Mouse (Mus musculus): ENCODE results near the gene Mrpl30.
A peak's percentile ranks its signal among the peaks of the same experiment; 100 is the strongest.

Mrpl30 gene

GRCm38 (mm10) chr1:37890025-37890652 lies at the start of gene Mrpl30, which contains the start of gene Mitd1:
Mrpl30 (plus strand) TSS chr1:37890477.
Mitd1 (minus strand) TSS chr1:37890411.
- DNase-seq (ENCODE audit: low read depth), result peak; percentile 92

DNA sequence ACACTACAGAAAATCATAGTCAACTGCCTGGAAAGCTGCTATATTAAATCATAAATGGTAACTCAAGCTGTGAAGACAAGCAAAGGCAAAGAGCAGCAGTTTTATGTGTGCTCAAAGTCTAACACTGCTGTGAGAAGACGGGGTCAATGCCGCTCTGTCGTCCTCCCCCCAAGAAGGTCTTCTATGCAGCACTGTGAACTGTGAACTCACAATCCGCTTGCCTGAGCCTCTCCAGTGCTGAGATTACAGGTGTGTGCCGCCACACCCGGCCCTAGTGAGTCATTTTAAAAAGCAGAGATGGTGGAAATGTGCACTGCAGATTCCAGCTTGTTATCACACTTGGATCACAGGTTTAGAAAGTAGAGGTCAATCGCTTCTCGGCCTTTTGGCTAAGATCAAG lies 43.4 kb upstream of the Mrpl30 start:
- no peak for DNase-seq (ENCODE audit: low read depth)

DNA sequence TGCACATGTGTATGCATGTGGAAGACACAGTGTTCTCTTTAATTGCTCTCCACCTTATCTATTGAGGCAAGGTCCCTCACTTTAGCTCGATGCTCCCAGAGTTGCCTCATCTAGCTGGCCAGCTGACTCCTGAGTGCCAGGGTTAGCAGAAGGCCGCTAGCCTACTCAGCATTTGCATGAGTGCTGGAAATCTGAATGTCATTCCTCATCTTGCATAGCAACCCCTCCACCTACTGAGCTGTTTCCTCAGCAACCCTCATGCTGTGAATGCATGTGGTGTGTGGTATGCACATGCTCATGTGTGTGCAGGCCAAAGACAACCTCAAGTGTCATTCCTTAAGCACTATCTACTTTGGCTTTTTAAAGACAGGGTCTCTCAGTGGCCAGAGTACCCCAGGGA lies 39.6 kb upstream of the Mrpl30 start:
- DNase-seq (ENCODE audit: low read depth), result no peak

DNA sequence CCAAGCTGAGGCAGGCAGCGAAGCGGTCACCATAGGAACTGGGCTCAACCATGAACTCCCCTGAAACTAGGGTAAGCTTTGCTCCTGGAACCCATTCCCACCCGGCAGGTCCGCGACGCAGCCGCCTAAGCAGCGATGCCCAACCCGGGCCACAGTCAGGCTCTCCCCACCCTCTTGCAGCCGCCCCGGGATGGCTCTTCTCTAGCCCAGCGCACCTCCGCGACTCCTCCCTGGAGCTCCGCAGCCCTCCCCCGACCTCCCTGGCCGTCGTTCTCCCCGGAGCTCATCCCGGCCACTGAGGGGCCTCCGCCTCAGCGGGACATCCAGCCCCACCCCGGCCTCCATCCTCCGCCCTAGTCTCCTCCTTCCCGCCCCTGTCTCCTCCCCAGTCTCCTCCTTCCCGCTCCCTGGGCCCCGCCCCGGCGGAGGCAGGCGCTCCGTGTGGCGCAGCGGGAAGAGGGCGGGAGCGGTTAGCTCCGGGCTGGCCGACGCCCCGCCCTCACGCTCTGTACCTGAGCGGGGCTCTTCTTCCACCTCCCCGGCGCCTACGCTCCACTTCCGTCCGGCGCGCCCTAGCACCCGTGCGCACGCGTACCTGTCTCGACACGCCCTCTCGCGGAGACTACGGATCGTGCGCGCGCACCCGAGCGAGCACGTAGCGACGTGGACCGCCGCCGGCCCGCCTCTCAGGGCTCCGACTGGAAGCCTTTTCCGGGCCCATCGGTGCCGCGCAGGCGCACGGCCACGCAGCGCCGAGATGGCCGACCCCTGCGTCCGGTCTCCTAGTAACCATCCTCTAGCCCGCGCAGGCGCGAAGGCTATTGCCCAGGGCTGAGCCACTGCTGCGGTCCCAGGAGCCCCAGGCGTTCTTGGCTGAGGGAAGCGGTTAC lies 25.5 kb upstream of the Mrpl30 start:
- DNase-seq (ENCODE audit: low read depth), result peak; percentile 99

DNA sequence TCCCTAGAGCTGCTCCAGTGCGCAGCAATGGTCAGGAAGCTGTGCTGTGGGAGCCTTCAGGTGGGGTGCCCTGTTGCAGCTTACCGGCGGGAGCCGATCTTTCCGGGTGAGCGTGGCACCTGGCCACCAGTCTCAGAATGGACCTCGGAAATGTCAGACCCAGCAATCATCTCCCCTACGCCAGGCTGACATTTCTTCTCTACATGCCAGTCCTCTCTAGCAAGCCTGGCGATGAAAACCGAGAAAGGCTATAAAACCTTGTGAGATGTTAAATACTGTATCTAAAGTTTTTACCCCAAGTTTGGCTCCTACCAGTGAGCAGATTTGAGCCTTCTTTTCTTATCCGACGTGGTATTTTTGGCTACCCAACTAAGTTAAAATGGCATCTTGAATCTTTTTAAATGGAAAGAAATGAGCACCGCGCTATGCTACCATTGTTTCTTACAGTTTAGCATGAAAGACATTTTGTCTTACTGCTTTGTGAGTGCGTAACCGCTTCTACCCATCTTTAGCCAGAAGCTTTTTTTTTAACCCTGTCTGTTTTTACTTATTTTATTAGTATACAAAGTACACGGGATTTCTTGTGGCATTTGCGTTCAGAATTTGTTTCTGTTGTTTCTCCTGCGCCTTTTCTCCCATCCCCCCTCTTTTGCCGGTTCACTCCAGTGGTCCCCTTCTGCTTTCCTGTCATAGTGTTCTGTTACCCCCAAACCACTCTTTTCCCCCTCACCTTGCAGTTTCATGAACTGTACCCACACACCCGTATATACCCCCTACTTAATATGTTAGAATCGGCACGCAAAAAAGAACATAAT lies 24.7 kb upstream of the Mrpl30 start:
- DNase-seq (ENCODE audit: low read depth), result no peak

- DNase-seq (ENCODE audit: low read depth), result no peak
These were observed 24.0 kb upstream of the Mrpl30 start, which contains the start of gene Tsga10 for GRCm38 (mm10) chr1:37866286-37866685. Tsga10 (minus strand) TSS chr1:37866429.

- DNase-seq (ENCODE audit: low read depth), result peak; percentile 89
These were observed 23.2 kb upstream of the Mrpl30 start for GRCm38 (mm10) chr1:37867056-37867455.

DNA sequence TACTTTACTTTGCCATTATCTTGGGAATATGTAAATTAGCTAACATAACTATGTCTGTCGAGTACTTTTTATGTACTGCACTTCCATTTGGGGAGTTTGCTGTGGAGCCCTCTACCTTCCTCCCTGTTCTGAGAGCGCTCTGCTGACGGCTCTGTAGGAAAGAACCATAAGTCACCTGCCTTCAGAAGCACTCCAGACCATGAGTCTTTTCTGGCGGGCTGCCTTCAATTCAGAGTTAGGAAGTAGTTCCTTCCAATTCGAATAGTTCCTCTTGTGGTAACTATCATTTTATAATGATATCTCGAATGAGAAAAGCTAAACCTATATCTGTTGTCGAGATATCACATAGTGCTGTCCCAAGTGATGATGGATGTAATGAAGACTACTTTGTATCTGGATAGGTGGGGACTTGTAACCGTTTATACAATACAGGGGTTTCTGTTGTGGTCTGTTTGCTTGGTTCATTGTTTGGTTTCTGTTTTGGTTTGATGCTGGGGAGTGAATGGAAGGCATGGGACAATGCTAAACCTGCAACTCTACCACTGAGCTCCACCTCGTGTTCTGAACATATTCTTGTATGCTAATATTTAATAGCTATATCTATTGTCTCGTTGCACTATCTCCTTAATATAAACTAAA lies 22.5 kb upstream of the Mrpl30 start:
- peak; percentile 59 for DNase-seq (ENCODE audit: low read depth)

- DNase-seq (ENCODE audit: low read depth), result peak; percentile 96
These were observed 21.6 kb upstream of the Mrpl30 start for GRCm38 (mm10) chr1:37868640-37869039.

DNA sequence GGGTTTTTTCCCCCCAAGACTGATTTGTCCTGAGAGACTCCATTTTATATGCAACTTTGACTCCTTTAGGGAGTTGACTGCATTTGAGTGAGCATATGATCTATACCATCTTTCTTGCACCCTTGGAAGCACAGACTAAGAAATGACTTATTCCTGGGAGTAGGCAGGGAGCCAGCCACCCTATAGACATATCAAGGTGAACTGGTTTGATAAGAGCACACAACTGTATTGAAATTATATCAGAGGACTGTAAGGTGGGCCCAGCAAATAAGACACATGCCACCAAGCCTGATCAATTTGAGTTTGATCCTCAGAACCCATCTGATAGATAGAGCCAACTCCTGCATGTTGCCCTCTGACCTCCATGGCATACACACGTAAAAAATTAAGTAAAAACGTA lies 20.9 kb upstream of the Mrpl30 start:
- DNase-seq (ENCODE audit: low read depth), result no peak

- no peak for DNase-seq (ENCODE audit: low read depth)
These were observed 18.6 kb upstream of the Mrpl30 start, which contains the start of gene Lipt1 for GRCm38 (mm10) chr1:37871704-37872103. Lipt1 (plus strand) TSS chr1:37871738.

DNA sequence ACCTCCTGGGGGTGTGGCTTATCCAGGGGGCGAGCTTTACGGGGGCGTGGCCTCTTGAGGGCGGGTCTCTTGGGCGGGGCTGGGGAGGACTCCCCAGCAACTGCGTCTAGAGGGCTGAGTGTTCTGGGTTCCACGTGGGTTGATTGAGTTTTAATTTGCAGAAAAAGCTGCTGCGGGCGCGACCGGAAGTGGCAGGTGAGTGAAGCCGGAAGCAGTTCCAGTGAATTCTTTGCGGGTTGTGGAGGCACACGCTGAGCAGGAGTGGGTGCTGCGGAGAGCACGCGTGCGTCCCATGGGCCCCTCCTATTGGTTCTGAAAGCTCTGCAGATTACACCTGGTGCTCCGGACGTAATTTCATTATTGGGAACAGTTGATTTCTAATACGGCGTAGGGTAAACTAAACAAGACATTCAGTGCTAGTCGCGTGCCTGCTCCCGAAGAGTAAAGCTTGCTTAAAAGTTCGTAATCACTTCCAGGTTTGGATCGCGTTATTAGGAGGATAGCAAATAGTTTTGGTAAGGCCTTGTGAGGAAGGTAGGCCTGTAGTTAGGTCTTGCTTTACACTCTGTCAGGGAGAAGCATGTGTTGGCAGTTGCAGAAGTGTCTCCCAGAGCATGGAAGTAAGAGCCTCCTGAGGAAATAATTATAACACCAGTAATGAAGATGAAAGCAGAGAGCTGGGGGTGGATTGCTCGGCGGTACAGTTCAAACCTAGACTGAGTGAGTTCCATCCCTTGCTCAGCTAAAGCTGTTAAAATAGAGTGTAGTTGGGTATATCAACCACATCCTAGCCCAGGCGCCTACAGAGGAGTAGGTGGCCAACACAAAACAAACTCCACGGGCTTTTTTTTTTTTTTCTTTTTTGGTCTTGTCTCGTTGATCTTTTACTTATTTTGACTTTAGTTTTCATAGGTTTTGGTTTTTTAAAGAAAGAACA lies 17.9 kb upstream of the Mrpl30 start:
- DNase-seq (ENCODE audit: low read depth), result peak; percentile 91

GRCm38 (mm10) chr1:37873157-37873556 lies 17.1 kb upstream of the Mrpl30 start:
- DNase-seq (ENCODE audit: low read depth), result peak; percentile 32

- no peak for DNase-seq (ENCODE audit: low read depth)
These were observed 12.4 kb upstream of the Mrpl30 start for GRCm38 (mm10) chr1:37877736-37878460.

- no peak for DNase-seq (ENCODE audit: low read depth)
These were observed 6.9 kb upstream of the Mrpl30 start for GRCm38 (mm10) chr1:37883411-37883810.

DNA sequence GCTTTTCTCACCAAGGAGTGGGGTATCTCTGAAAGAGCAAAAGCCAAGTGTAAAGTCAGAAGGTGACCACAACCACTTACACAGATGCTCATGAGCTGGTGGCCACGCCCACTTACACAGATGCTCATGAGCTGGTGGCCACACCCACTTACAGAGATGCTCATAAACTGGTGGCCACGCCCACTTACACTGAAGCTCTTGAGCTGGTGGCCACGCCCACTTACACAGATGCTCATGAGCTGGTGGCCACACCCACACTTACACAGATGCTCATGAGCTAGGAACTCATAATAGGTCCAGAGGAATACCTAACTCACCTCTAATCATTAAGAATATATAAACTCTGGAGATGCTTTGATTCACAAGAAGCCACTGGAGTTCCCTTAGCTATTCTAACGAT lies 5.8 kb upstream of the Mrpl30 start:
- peak; percentile 68 for DNase-seq (ENCODE audit: low read depth)

- DNase-seq (ENCODE audit: low read depth), result peak; percentile 45
These were observed 1.1 kb upstream of the Mrpl30 start for GRCm38 (mm10) chr1:37889206-37889605.

- peak; percentile 74 for DNase-seq (ENCODE audit: low read depth)
These were observed 1.1 kb downstream of the Mrpl30 start for GRCm38 (mm10) chr1:37891400-37891799.

- no peak for DNase-seq (ENCODE audit: low read depth)
These were observed 4.3 kb downstream of the Mrpl30 start for GRCm38 (mm10) chr1:37894606-37895005.

DNA sequence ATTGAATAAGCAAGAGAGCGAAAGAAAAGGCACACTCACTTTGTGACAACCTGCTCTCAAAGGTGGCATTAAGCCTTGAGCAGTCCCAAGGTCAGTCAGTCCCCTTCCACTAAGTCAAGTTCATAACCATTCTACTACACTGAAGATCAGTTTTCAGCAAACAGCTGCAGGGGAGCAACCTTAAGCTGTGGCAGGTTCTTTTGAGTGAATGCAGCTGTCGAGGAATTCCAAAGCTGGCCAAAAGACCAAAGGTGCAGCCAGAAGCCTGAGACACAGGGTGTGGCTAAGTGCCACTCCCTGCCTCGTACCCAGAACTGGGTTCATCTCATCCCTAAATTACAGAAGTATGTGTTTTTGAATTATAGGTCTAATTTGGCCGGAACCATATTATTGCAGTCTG lies 9.5 kb downstream of the Mrpl30 start:
- no peak for DNase-seq (ENCODE audit: low read depth)
